8 mouse cellular contexts compared by ENCODE assay signal in the genomic region with DNA sequence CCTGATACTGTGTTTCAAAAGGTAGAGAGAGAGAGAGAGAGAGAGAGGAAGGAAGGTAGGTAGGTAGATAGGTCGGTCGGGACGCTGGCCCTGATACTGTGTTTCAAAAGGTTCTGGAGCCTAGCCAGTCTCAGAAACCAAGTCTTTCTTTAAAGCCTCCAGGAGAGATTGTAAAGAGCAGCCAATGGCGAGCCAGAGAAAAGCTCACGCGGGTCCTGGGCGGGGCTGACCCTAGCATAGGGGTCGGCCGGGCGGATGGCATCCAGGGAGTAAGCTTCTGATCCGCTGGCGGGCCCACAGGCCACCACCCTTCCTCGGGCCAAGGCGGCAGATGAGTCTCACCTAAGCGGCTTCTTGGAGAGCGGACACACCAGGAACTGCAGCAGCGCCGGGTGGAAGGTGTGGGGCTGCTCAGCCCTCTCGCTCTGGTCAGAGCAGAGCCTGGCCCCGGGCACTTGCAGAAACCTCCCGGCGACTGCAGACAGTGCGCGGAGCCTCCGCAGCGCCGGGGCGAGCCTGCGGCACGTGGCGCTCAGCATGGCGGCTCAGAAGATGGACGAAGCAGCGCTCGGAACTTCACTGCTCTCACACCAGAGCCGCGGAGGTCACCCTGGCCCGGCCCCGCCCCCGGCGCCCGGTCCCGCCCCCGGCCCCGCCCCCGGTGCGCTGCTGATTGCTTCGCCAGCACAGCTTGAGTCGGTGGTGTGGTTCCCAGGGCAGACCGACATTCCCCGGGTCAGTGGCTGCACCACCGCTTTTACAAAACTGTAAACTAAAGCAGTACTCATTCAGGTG. TPM values are rescaled to one million over a fixed set of nuclear protein-coding genes. Genes with fewer than 3 reads are reported as not detected.
DNase-seq lines count a peak whose midpoint lies in the region; ATAC-seq and TF ChIP-seq lines count a peak whose summit lies in the region.

Gene Pyurf (minus strand): TSS at position 612 of the 795 bp plus-strand sequence.

- peak; percentile 18; the same call in 1 of the 2 replicates for TF ChIP-seq CTCF in midbrain, postnatal 0 days (IDR thresholded peaks at IDR 0.05)

- 0 out of 2 replicates have a peak, but pooled peaks have one; percentile 39 for TF ChIP-seq POLR2A in limb, embryonic 14.5 days (IDR thresholded peaks at IDR 0.05; ENCODE audit: borderline replicate concordance, extremely low read depth, insufficient read depth, insufficient read length)

- H3K9ac ChIP-seq in embryonic facial prominence, embryonic 15.5 days: peak within 1 kb of the TSS; percentile 60
- H3K9ac ChIP-seq in limb, embryonic 14.5 days (ENCODE audit: low read depth, low read length, severe bottlenecking): peak within 1 kb of the TSS; percentile 81
- peak within 1 kb of the TSS; percentile 92 for H3K9ac ChIP-seq in midbrain, postnatal 0 days (replicated peaks; ENCODE audit: low read length, poor library complexity, severe bottlenecking)

- H3K9me3 ChIP-seq in embryonic facial prominence, embryonic 15.5 days (replicated peaks): no peaks in the 10 kb centered on the region
- H3K9me3 ChIP-seq in limb, embryonic 14.5 days (ENCODE audit: control insufficient read depth, low read length): no peaks in the 10 kb centered on the region
- no peaks in the 10 kb centered on the region for H3K9me3 ChIP-seq in midbrain, postnatal 0 days (ENCODE audit: low read length)

- H3K27me3 ChIP-seq in embryonic facial prominence, embryonic 15.5 days: no peaks in the 10 kb centered on the region
- no peaks in the 10 kb centered on the region for H3K27me3 ChIP-seq in limb, embryonic 14.5 days (ENCODE audit: control insufficient read depth, insufficient read depth, low read length)
- H3K27me3 ChIP-seq in midbrain, postnatal 0 days (ENCODE audit: insufficient read depth, low read length): no peaks in the 10 kb centered on the region

- H3K4me3 ChIP-seq in embryonic facial prominence, embryonic 15.5 days (replicated peaks): peak within 1 kb of the TSS; percentile 80
- peak within 1 kb of the TSS; percentile 81 for H3K4me3 ChIP-seq in limb, embryonic 14.5 days (replicated peaks; ENCODE audit: low read length)
- H3K4me3 ChIP-seq in midbrain, postnatal 0 days (ENCODE audit: low read depth, low read length): peak within 1 kb of the TSS; percentile 78

- H3K36me3 ChIP-seq in embryonic facial prominence, embryonic 15.5 days: 0 out of 2 replicates have a peak, but pooled peaks cover 4% of the 10 kb centered on the region
- H3K36me3 ChIP-seq in limb, embryonic 14.5 days (ENCODE audit: control insufficient read depth, insufficient read depth, low read length): peaks cover 4% of the 10 kb centered on the region; the same call in 1 of the 2 replicates
- no peaks in the 10 kb centered on the region for H3K36me3 ChIP-seq in midbrain, postnatal 0 days (ENCODE audit: insufficient read depth, low read length)

- H3K27ac ChIP-seq in embryonic facial prominence, embryonic 15.5 days (replicated peaks): peak within 1 kb of the TSS; percentile 89
- H3K27ac ChIP-seq in limb, embryonic 14.5 days (replicated peaks; ENCODE audit: low read depth, low read length): peak within 1 kb of the TSS; percentile 91
- peak within 1 kb of the TSS; percentile 91 for H3K27ac ChIP-seq in midbrain, postnatal 0 days (ENCODE audit: low read depth, low read length)

- WGBS in embryonic facial prominence, embryonic 15.5 days: under 1% methylated on average over 52 of the region's 52 CpGs
- WGBS in limb, embryonic 14.5 days: under 1% methylated on average over 51 of the region's 52 CpGs
- WGBS in midbrain, postnatal 0 days: under 1% methylated on average over 51 of the region's 52 CpGs

- H3K4me2 ChIP-seq in embryonic facial prominence, embryonic 15.5 days (replicated peaks): peak within 1 kb of the TSS; percentile 62
- peak within 1 kb of the TSS; percentile 57 for H3K4me2 ChIP-seq in limb, embryonic 14.5 days (replicated peaks; ENCODE audit: low read depth, low read length, severe bottlenecking)
- H3K4me2 ChIP-seq in midbrain, postnatal 0 days (ENCODE audit: low read depth, low read length, poor library complexity, severe bottlenecking): peak within 1 kb of the TSS; percentile 87

- peak; percentile 95 for DNase-seq in 3T3-L1 (ENCODE audit: low read depth, low spot score)
- peak; percentile 71 to 75 for DNase-seq in adrenal gland, postnatal 4 days (ENCODE audit: low spot score in 2 of 2)
- peak; percentile 89 for DNase-seq in heart, adult 8-10 months (ENCODE audit: low spot score)
- peak; percentile 95 for DNase-seq in kidney, adult 9 months
- peak; percentile 85 for DNase-seq in limb, embryonic 14.5 days (ENCODE audit: low spot score)
- peak; percentile 90 for DNase-seq in midbrain, postnatal 0 days (ENCODE audit: low spot score)
- DNase-seq in spleen, postnatal 14 days (ENCODE audit: low spot score in 2 of 2): peak; percentile 68 to 74

- H3K4me1 ChIP-seq in embryonic facial prominence, embryonic 15.5 days: no peaks in the 10 kb centered on the region; the same call in 1 of the 2 replicates
- peaks cover 3% of the 10 kb centered on the region; the same call in 1 of the 2 replicates for H3K4me1 ChIP-seq in limb, embryonic 14.5 days (ENCODE audit: control insufficient read depth, insufficient read depth, low read length)
- no peaks in the 10 kb centered on the region for H3K4me1 ChIP-seq in midbrain, postnatal 0 days (ENCODE audit: insufficient read depth, low read length)

- peak; percentile 97 for ATAC-seq in embryonic facial prominence, embryonic 15.5 days (ENCODE audit: insufficient number of reproducible peaks, low FRiP score, low TSS enrichment, low read depth)
- peak; percentile 97 for ATAC-seq in limb, embryonic 14.5 days (ENCODE audit: low FRiP score, low read depth)
- peak; percentile 98 for ATAC-seq in midbrain, postnatal 0 days (ENCODE audit: low FRiP score)

RNA-seq across cellular contexts. Expression of gene Pyurf, which starts in this region (rescaled TPM):
- total RNA-seq in adrenal gland, postnatal 4 days (2021): 10 to 100 TPM; 13.8 to 14.5 TPM
- 12.1 and 12.3 TPM in 2 replicates for polyA plus RNA-seq in embryonic facial prominence, embryonic 15.5 days (2015; fragmentation: Nextera tagmentation; extraction: Ambion mirVana)
- total RNA-seq in heart, adult 8-10 months (2022): 10 to 100 TPM; 21.8 to 24.4 (median 23.9) TPM
- 9.9 and 11.7 TPM in 2 replicates for polyA plus RNA-seq in limb, embryonic 14.5 days (2012; rRNA removed)
- polyA plus RNA-seq in limb, embryonic 14.5 days (2014; fragmentation: Nextera tagmentation; extraction: Ambion mirVana): 14.6 and 14.7 TPM in 2 replicates
- 13.7 and 14.9 TPM in 2 replicates for total RNA-seq in midbrain, postnatal 0 days (2014; rRNA removed)
- 13.3 and 14.3 TPM in 2 replicates for polyA plus RNA-seq in midbrain, postnatal 0 days (2015; fragmentation: Nextera tagmentation; extraction: Ambion mirVana)

Comparison
In these comparisons a context has a peak if more than half of its experiments do, and no peak if none do; other contexts are left out.
1. Peak in every context shown above with its lines: DNase-seq, ATAC-seq, H3K4me3 ChIP-seq and H3K27ac ChIP-seq.